Mouse (Mus musculus) forebrain, embryonic 14.5 days (tissue): Measurements from ENCODE around the gene Trex2. TPM values are rescaled to one million over a fixed set of nuclear protein-coding genes. Genes with fewer than 3 reads are reported as not detected.
A peak's percentile ranks its signal among the peaks of the same experiment; 100 is the strongest.
"Not testable (repeated sequence)": the region's sequence is repeated elsewhere in the genome, so short reads cannot be mapped to it uniquely, and the experiment has no call there.

Experiments used
- ATAC-seq: fragments of 200-750 bp; cut with Nextera tagmentation; 2 replicates; pipeline ENCODE4 v1.8.0; 2017; ENCODE audit warnings: mild to moderate bottlenecking, moderate library complexity
- DNase-seq: peaks from one replicate; pipeline ENCODE4 v3.0.0-alpha.2; 2015; ENCODE audit warnings: low spot score
- H3K27ac ChIP-seq: fragments of 300-500 bp; sonication (generic); 2 replicates; pipeline ENCODE4 v1.5.1; 2014; ENCODE audit warnings: low read depth, mild to moderate bottlenecking, control low read depth, low read length, moderate library complexity
- H3K27me3 ChIP-seq: fragments of 300-500 bp; sonication (generic); replicated peaks from 2 replicates; pipeline ENCODE4 v1.6.1; 2014; ENCODE audit warnings: low read length, control low read depth, mixed read lengths; ENCODE audit not compliant: control insufficient read depth, insufficient read depth
- H3K36me3 ChIP-seq: fragments of 300-500 bp; sonication (generic); 2 replicates; pipeline ENCODE4 v1.6.1; 2014; ENCODE audit warnings: low read length, control low read depth; ENCODE audit not compliant: control insufficient read depth, insufficient read depth
- H3K4me1 ChIP-seq: fragments of 300-500 bp; sonication (generic); 2 replicates; pipeline ENCODE4 v1.6.1; 2014; ENCODE audit warnings: antibody characterized with exemption, low read length, control low read depth; ENCODE audit not compliant: control insufficient read depth, insufficient read depth
- H3K4me2 ChIP-seq: fragments of 300-500 bp; sonication (generic); 2 replicates; pipeline ENCODE4 v1.6.1; 2014; ENCODE audit warnings: mild to moderate bottlenecking, control low read depth, low read length
- H3K4me3 ChIP-seq: fragments of 300-500 bp; sonication (generic); 2 replicates; pipeline ENCODE4 v1.5.1; 2014; ENCODE audit warnings: low read depth, low read length, control low read depth
- H3K9ac ChIP-seq: fragments of 300-500 bp; sonication (generic); 2 replicates; pipeline ENCODE4 v1.6.1; 2014; ENCODE audit warnings: mild to moderate bottlenecking, low read length, control low read depth, moderate library complexity
- H3K9me3 ChIP-seq: fragments of 300-500 bp; sonication (generic); replicated peaks from 2 replicates; pipeline ENCODE4 v1.6.1; 2016; ENCODE audit warnings: low read length, control low read depth, mixed read lengths; ENCODE audit not compliant: control insufficient read depth
- WGBS: fragments of 180-500 bp; shearing (Covaris S2); extraction: QIAGEN DNeasy Blood & Tissue Kit; methylation state at CpG from one replicate; pipeline ENCODE4 v1.1.7; 2014; 5-methylcytosine and 5-hydroxymethylcytosine counted together
- polyA plus RNA-seq: library from polyadenylated mRNA; unstranded; fragments of >200 nt; fragmentation: Nextera tagmentation; extraction: Ambion mirVana; gene quantifications from 2 replicates; pipeline ENCODE4 v1.2.1, GENCODE M21; 2014

The Trex2 gene
- polyA plus RNA-seq, 1 experiment from 2014 or later = not detected

DNA sequence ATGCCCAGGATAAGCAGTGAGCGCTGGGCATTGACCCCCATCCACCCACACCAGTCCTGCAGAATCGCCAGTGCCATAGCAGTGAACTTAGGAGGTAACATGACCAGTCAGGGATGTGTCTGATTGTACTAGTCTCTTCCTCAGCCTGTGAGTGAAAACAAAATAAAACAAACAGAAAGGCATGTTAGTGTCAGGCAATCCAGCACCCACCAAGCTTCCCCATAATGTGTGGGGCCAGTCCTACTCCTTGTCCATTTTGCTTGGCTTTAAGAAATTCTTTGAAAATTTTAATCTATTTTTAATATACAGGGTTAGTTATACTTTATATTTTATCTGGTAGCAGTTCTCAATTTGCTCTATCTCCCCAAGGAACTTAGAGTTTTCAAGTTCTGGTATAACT, 36.5 kb downstream of the Trex2 start, which contains the start of gene Gm18336:
Gene Gm18336 (minus strand): TSS at position 101 of the 400 bp plus-strand sequence.
- H3K27me3 ChIP-seq, H3K27ac ChIP-seq, ATAC-seq, H3K9ac ChIP-seq, DNase-seq, H3K4me2 ChIP-seq, H3K36me3 ChIP-seq, H3K4me1 ChIP-seq, H3K4me3 ChIP-seq, H3K9me3 ChIP-seq: not testable (repeated sequence)
- WGBS = 90% methylated on average over 2 of the region's 2 CpGs

DNA sequence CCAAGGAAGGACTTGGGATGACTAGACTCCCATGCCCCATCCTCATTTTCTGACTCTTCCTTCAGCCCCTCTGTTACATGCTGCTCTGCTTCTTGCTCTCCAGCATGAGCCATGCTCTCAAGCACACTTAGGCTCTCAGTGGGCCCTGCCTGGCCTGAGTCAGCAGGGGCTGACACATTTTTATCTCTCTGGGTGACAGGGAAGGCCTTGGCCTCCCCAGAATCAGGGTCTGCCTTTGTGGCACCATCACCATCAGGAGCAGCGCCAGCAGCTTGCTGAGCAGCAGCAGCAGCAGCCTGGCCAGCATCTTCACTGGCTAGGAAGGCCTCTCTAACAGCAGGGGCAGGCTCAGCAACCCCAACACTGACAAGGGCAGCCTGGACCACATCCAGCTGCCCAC, 38.7 kb downstream of the Trex2 start:
- Histone ChIP-seq H3K9me3 (no peaks in the 10 kb centered on the region), H3K4me1 (no peaks in the 10 kb centered on the region), H3K27me3 (no peaks in the 10 kb centered on the region), H3K27ac (no peak overlapping the region), H3K4me2 (no peak overlapping the region), H3K36me3 (no peaks in the 10 kb centered on the region), H3K9ac (no peak overlapping the region), H3K4me3 (no peak overlapping the region)
- WGBS = 86% methylated on average over 1 of the region's 1 CpGs
- ATAC-seq (no peak), DNase-seq (no peak)

DNA sequence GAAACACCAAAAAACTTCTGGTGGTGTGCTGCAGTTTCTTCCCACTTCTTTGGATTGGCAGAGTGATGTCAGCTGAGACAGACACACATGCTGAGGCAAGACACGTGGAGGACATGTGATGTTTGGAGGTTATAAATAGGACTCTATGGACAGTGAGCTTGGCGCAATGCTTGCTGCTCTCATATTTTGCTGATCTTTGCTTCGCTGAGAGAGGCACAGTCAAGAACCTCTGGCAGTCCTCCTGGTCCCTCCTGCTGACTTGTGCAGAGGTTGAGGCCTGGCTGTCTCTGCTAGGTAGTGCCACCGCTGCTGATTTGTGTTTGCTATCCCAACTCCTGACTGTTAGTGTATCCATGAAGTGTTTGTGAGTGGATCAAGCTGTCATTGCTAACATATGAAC, 43.7 kb downstream of the Trex2 start:
- Histone ChIP-seq H3K27ac (no peak overlapping the region), H3K9me3 (no peaks in the 10 kb centered on the region), H3K4me2 (no peak overlapping the region), H3K36me3 (no peaks in the 10 kb centered on the region), H3K4me1 (no peaks in the 10 kb centered on the region), H3K27me3 (no peaks in the 10 kb centered on the region), H3K4me3 (no peak overlapping the region), H3K9ac (no peak overlapping the region)
- no peak for ATAC-seq
- 89% methylated on average over 4 of the region's 4 CpGs for WGBS
- no peak for DNase-seq

DNA sequence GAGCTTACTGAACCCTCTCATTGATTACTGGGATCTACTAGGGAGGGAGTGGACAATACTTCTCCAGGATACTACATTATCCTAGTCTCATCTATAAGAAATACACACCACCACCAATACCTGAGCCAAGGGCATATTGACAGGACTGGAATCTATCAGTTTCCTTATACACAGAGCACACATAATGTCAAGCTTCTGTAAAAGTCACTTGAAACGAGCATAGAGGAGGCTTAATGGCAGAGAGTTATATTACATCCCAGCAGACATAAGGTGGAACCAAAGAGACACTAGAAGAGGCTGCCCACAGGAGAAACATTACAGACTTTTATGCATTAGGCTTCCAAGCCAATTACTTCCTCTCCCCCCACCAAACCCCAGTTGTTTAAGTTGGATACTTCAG, 50.2 kb downstream of the Trex2 start:
- Histone ChIP-seq H3K4me3 (no peak overlapping the region), H3K4me2 (no peak overlapping the region), H3K4me1 (no peaks in the 10 kb centered on the region), H3K36me3 (no peaks in the 10 kb centered on the region), H3K27ac (peak overlapping the region; percentile 52; the same call in 1 of the 2 replicates), H3K9me3 (no peaks in the 10 kb centered on the region), H3K9ac (no peak overlapping the region), H3K27me3 (no peaks in the 10 kb centered on the region)
- ATAC-seq = no peak
- 23% methylated on average over 1 of the region's 1 CpGs for WGBS
- DNase-seq = no peak

DNA sequence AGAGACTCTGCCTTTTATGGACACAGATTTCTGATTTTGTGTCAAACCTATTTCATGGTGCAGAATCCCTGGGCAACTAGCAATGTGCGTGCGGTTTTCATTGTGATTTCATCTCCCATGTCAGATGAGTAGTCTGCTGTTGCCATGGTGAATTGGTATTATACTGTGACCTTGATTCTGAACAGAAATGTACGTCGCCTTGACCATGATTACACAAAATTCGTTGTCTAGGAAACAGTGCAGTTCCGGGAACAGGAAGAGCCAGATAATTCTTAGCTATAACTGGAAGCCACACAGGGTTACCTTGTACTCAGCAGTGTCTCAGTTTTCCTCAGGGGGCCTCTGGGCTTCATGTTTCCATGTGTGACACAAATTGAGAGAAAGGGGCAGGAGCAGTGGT, 50.7 kb downstream of the Trex2 start:
- DNase-seq = peak; percentile 60
- Histone ChIP-seq H3K4me1 (no peaks in the 10 kb centered on the region), H3K9me3 (no peaks in the 10 kb centered on the region), H3K4me3 (no peak overlapping the region), H3K27me3 (no peaks in the 10 kb centered on the region), H3K27ac (peak overlapping the region; percentile 52; the same call in 1 of the 2 replicates), H3K9ac (no peak overlapping the region), H3K4me2 (no peak overlapping the region), H3K36me3 (no peaks in the 10 kb centered on the region)
- peak; percentile 66 for ATAC-seq
- WGBS = 83% methylated on average over 6 of the region's 6 CpGs

Other genes starting within 250 kb of the Trex2 start
- 10.6 and 43.5 TPM in 2 replicates for gene Xlr3b, start 243.1 kb downstream of the Trex2 start, polyA plus RNA-seq
- gene Xlr4b, start 221.0 kb downstream of the Trex2 start, polyA plus RNA-seq = 0.37 and 1.4 TPM in 2 replicates
- gene F8a, start 207.1 kb downstream of the Trex2 start, polyA plus RNA-seq = 18.8 and 24.6 TPM in 2 replicates
- gene Xlr4c, start 192.2 kb downstream of the Trex2 start, polyA plus RNA-seq = 0.54 TPM in 1 of 2 replicates, not detected in the other
- gene Xlr3c, start 170.0 kb downstream of the Trex2 start, polyA plus RNA-seq = not detected in 2 replicates
- gene Xlr5a, start 142.4 kb downstream of the Trex2 start, polyA plus RNA-seq = not detected in 2 replicates
- gene Xlr5c, start 142.4 kb downstream of the Trex2 start, polyA plus RNA-seq = not detected in 2 replicates
- gene Gm45015, start 98.5 kb downstream of the Trex2 start, polyA plus RNA-seq = not detected in 2 replicates
- gene Zfp275, start 92.7 kb downstream of the Trex2 start, polyA plus RNA-seq = 14.4 and 15.2 TPM in 2 replicates
- gene Gm18336, start 36.6 kb downstream of the Trex2 start, polyA plus RNA-seq = not detected in 2 replicates
- 0.39 and 0.48 TPM in 2 replicates for gene Zfp92, start 24.2 kb downstream of the Trex2 start, polyA plus RNA-seq
- 64.2 TPM in 2 replicates for gene Haus7, start 23.7 kb upstream of the Trex2 start, polyA plus RNA-seq
- gene Bgn, start 48.3 kb upstream of the Trex2 start, polyA plus RNA-seq = 15.5 and 18.0 TPM in 2 replicates
- 2.1 and 3.8 TPM in 2 replicates for gene Atp2b3, start 67.7 kb upstream of the Trex2 start, polyA plus RNA-seq
- 0.22 and 0.27 TPM in 2 replicates for gene Dusp9, start 204.1 kb upstream of the Trex2 start, polyA plus RNA-seq
- gene Pnck, start 224.8 kb upstream of the Trex2 start, polyA plus RNA-seq = 116 and 118 TPM in 2 replicates
- gene Slc6a8, start 237.8 kb upstream of the Trex2 start, polyA plus RNA-seq = 6.2 and 6.8 TPM in 2 replicates